Mouse (Mus musculus): Measurements from ENCODE around the gene Ppp4r2. TPM values are rescaled to one million over a fixed set of nuclear protein-coding genes. Genes with fewer than 3 reads are reported as not detected.

Gene Ppp4r2
- total and polyA plus RNA-seq, 2 experiments from 2014 or later: 11.2 to 17.6 TPM

DNA sequence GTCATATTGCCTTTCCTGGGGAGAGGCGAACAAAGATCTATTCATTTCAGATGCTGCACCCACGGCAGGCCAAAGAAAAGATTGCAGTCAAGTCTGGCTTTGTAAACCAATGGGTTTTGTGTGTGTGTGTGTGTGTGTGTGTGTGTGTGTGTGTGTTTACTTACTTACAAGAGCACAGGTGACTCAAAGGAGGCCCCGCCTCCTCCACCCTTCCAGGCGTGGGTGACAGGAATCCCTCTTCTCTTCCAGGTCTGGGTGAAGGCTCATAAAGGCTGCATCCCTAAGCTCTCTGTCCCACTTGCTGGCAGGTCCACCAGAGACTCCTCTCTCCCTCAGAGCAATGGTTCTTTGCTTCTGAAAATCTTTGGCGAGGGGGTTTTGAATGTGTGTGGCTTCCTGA, 63.5 kb downstream of the Ppp4r2 start:
- Histone ChIP-seq H3K27ac (ENCODE audit: low read depth) (no peak overlapping the region), H3K4me3 (ENCODE audit: low read depth, low read length) (no peak overlapping the region), H3K36me3 (replicated peaks; ENCODE audit: control insufficient read depth, insufficient read depth, low read length) (no peaks in the 10 kb centered on the region), H3K4me1 (ENCODE audit: control insufficient read depth, insufficient read depth) (peaks cover 14% of the 10 kb centered on the region), H3K27me3 (ENCODE audit: control insufficient read depth, insufficient read depth, low read length) (no peaks in the 10 kb centered on the region), H3K4me2 (ENCODE audit: low read depth, low read length) (no peak overlapping the region), H3K9ac (replicated peaks; ENCODE audit: low read depth, low read length) (no peak overlapping the region), H3K9me3 (replicated peaks; ENCODE audit: control insufficient read depth, low read length) (no peaks in the 10 kb centered on the region)
- TF ChIP-seq CTCF (IDR thresholded peaks at IDR 0.05; ENCODE audit: low read depth) (no peak), EP300 (IDR thresholded peaks at IDR 0.05; ENCODE audit: low read depth) (no peak)
- WGBS: 88% methylated on average over 5 of the region's 5 CpGs
- no peak for ATAC-seq (ENCODE audit: insufficient read depth, low read depth)
- no peak for DNase-seq (ENCODE audit: low spot score)

DNA sequence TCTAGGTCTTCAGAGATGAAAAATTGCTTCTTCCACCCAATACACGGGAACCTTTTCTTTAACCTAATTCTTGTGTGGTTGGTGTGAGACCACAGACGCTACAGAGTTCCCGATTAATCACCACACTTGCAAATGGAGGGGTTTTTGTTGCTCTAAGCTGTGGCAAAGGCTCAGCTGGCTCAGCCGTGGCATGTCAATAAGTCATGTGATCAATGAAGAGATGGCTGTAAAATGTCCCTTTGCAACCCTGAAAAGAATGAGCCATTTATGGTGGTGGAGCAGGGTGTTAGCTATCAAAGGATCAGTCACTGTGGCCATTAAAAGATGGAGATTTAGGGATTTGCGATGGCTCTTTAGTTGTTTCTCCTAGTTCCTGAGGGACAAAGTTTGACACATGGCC, 71.0 kb downstream of the Ppp4r2 start:
- no peaks in the 10 kb centered on the region for H3K36me3 ChIP-seq (replicated peaks; ENCODE audit: control insufficient read depth, insufficient read depth, low read length)
- no peaks in the 10 kb centered on the region for H3K9me3 ChIP-seq (replicated peaks; ENCODE audit: control insufficient read depth, low read length)
- WGBS: 82% methylated on average over 5 of the region's 5 CpGs
- no peak overlapping the region for H3K27ac ChIP-seq (ENCODE audit: low read depth)
- no peak overlapping the region for H3K4me3 ChIP-seq (ENCODE audit: low read depth, low read length)
- no peaks in the 10 kb centered on the region for H3K4me1 ChIP-seq (ENCODE audit: control insufficient read depth, insufficient read depth)
- no peak for TF ChIP-seq EP300 (IDR thresholded peaks at IDR 0.05; ENCODE audit: low read depth)
- no peak for TF ChIP-seq CTCF (IDR thresholded peaks at IDR 0.05; ENCODE audit: low read depth)
- H3K9ac ChIP-seq (replicated peaks; ENCODE audit: low read depth, low read length): no peak overlapping the region
- no peak overlapping the region for H3K4me2 ChIP-seq (ENCODE audit: low read depth, low read length)
- ATAC-seq (ENCODE audit: insufficient read depth, low read depth): no peak
- no peaks in the 10 kb centered on the region for H3K27me3 ChIP-seq (ENCODE audit: control insufficient read depth, insufficient read depth, low read length)
- DNase-seq (ENCODE audit: low spot score): no peak

DNA sequence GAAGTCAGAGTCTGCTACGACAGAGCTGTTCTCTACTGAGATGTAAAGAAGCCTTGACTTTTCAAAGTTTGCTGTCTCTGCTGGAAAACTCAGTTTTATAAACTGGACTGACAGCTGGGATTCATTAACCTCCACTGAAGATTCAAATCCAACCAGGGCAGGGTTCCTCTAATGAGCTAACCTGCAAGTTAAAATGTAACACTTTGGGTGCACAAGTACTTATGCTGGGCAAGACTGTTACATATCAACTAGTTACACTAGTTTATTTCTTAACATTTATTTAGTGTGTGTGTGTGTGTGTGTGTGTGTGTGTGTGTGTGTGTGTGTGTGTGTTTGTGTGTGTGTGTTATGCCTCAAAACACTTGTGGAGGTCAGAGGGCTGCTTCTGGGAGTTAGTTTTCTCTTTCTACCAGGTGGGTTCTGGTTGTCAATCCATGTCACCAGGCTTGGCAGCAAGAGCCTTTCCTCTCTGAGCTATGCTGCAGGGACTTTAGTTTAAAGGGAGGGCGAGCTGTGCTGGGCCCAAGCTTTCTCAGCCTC, 76.8 kb downstream of the Ppp4r2 start:
- Histone ChIP-seq H3K9me3 (replicated peaks; ENCODE audit: control insufficient read depth, low read length) (0 out of 2 replicates have a peak, but pooled peaks cover 4% of the 10 kb centered on the region), H3K9ac (replicated peaks; ENCODE audit: low read depth, low read length) (no peak overlapping the region), H3K4me3 (ENCODE audit: low read depth, low read length) (no peak overlapping the region), H3K36me3 (replicated peaks; ENCODE audit: control insufficient read depth, insufficient read depth, low read length) (no peaks in the 10 kb centered on the region), H3K4me1 (ENCODE audit: control insufficient read depth, insufficient read depth) (no peaks in the 10 kb centered on the region), H3K27ac (ENCODE audit: low read depth) (no peak overlapping the region), H3K27me3 (ENCODE audit: control insufficient read depth, insufficient read depth, low read length) (no peaks in the 10 kb centered on the region), H3K4me2 (ENCODE audit: low read depth, low read length) (no peak overlapping the region)
- WGBS: 81% methylated on average over 2 of the region's 2 CpGs
- TF ChIP-seq CTCF (IDR thresholded peaks at IDR 0.05; ENCODE audit: low read depth) (no peak), EP300 (IDR thresholded peaks at IDR 0.05; ENCODE audit: low read depth) (no peak)
- DNase-seq (ENCODE audit: low spot score) (no peak), ATAC-seq (ENCODE audit: insufficient read depth, low read depth) (no peak)

Other genes with a start within 250 kb of the Ppp4r2 start
- gene Shq1, start 162.5 kb upstream of the Ppp4r2 start, total RNA-seq (2014; rRNA removed; ENCODE audit: low replicate concordance): 1.4 and 3.5 TPM in 2 replicates
- gene Shq1, start 162.5 kb upstream of the Ppp4r2 start, polyA plus RNA-seq (2015; fragmentation: Nextera tagmentation; extraction: Ambion mirVana): 5.1 and 6.2 TPM in 2 replicates
- gene Gxylt2, start 128.9 kb upstream of the Ppp4r2 start, total RNA-seq (2014; rRNA removed; ENCODE audit: low replicate concordance): 4.8 and 7.7 TPM in 2 replicates
- 2.4 and 3.1 TPM in 2 replicates for gene Gxylt2, start 128.9 kb upstream of the Ppp4r2 start, polyA plus RNA-seq (2015; fragmentation: Nextera tagmentation; extraction: Ambion mirVana)

Data from heart, postnatal 0 days (tissue).